Mouse (Mus musculus) C2C12 (cell line): ENCODE measurements at regions not wholly inside any gene's neighbourhood (a gene's known extent, or its start where the extent isn't known, plus 50 kb on each side); places are given as distances from the start of the nearest gene placed in this dataset.

ENCODE experiments used
- H3K27me3 ChIP-seq: one replicate; pipeline ENCODE4 v1.6.1; 2011; ENCODE audit not compliant: control insufficient read depth, insufficient read depth, insufficient read length
- H3K36me3 ChIP-seq: one replicate; pipeline ENCODE4 v1.6.1; 2011; ENCODE audit not compliant: control insufficient read depth, insufficient read depth
- H3K4me3 ChIP-seq: one replicate; pipeline ENCODE4 v1.5.1; 2011; ENCODE audit warnings: mild to moderate bottlenecking, control low read depth; ENCODE audit not compliant: poor library complexity, insufficient read depth, severe bottlenecking
- H3K79me2 ChIP-seq: one replicate; pipeline ENCODE4 v1.6.1; 2011; ENCODE audit not compliant: control insufficient read depth, insufficient read depth
- H3K79me3 ChIP-seq: one replicate; pipeline ENCODE4 v1.6.1; 2011; ENCODE audit warnings: low read depth, control low read depth
- H3ac ChIP-seq: one replicate; pipeline ENCODE3; 2011; ENCODE audit warnings: low read depth; ENCODE audit not compliant: control insufficient read depth, insufficient read length
- CEBPB ChIP-seq: IDR thresholded peaks from one replicate; pipeline ENCODE4 v1.6.1; 2011; ENCODE audit warnings: low read depth, mild to moderate bottlenecking, control low read depth, moderate library complexity
- CTCF ChIP-seq: IDR thresholded peaks from one replicate; pipeline ENCODE4 v1.5.1; 2011; ENCODE audit not compliant: control insufficient read depth, insufficient read depth, insufficient read length
- FOSL1 ChIP-seq: IDR thresholded peaks from one replicate; pipeline ENCODE4 v1.8.0; 2011; ENCODE audit warnings: mild to moderate bottlenecking, low read length; ENCODE audit not compliant: poor library complexity, insufficient read depth, severe bottlenecking
- MAX ChIP-seq: IDR thresholded peaks from one replicate; pipeline ENCODE4 v1.6.1; 2011; ENCODE audit warnings: mild to moderate bottlenecking, control low read depth
- MYOD1 ChIP-seq: IDR thresholded peaks from one replicate; pipeline ENCODE4 v1.6.1; 2011; ENCODE audit warnings: low read depth; ENCODE audit not compliant: control insufficient read depth, insufficient read length
- MYOG ChIP-seq: IDR thresholded peaks from one replicate; pipeline ENCODE4 v1.6.1; 2011; ENCODE audit not compliant: control insufficient read depth, insufficient read length; ENCODE audit errors: extremely low read depth
- USF1 ChIP-seq: IDR thresholded peaks from one replicate; pipeline ENCODE4 v1.6.1; 2011; ENCODE audit warnings: low read depth, mild to moderate bottlenecking, control low read depth, moderate library complexity

DNA sequence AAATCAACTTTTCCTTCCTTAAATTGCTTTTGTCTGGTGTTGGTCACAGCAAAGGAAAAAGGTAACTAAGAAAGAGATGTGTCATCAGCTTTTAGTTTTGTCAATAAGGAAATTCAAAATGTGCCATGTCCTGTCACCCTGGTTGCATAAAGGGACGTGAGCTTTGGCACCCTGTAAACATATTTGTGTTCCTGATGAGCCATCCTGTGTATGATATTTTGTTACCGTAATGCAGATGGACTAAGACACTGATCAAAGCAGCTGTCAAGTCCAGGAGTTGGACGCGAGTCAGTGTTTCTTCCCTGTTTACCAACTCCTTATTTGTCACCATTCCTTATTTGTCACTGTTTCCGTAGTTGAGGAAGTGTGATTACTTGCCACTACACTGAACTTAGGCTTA is 166.3 kb downstream of the Rnd3 start:
- Histone ChIP-seq H3K79me3 (no peaks in the 10 kb centered on the region), H3K79me2 (no peaks in the 10 kb centered on the region), H3K27me3 (no peaks in the 10 kb centered on the region)

DNA sequence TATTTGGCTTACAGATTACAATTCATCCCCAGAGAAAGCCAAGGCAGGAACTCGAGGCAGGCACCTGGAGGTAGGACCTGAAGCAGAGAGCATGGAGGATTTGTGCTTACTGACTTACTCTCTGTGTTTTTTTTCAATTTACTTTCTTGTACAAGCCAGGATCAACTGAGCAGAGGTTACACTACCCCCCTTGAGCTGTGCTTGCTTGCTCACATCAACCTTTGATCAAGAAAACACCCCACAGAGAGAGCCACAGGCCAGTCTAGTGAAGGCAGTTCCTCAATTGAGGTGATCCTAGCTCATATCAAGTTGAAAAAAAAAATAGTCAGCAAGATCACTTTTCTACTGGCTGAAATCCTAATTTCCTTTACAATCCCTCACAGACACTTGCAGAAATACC is 170.6 kb downstream of the Rnd3 start:
- no peaks in the 10 kb centered on the region for H3K27me3 ChIP-seq
- TF ChIP-seq FOSL1 (no peak), MYOG (no peak), MYOD1 (no peak), MAX (no peak), CTCF (no peak), CEBPB (no peak), USF1 (no peak)
- H3ac ChIP-seq: no peak overlapping the region
- H3K4me3 ChIP-seq: no peak overlapping the region
- H3K36me3 ChIP-seq: no peaks in the 10 kb centered on the region
- no peaks in the 10 kb centered on the region for H3K79me2 ChIP-seq
- no peaks in the 10 kb centered on the region for H3K79me3 ChIP-seq

More for the DNA sequence above, 166.3 kb downstream of the Rnd3 start:
- H3K36me3 ChIP-seq: no peaks in the 10 kb centered on the region
- TF ChIP-seq MYOG: no peak
- TF ChIP-seq USF1: no peak
- no peak for TF ChIP-seq CEBPB
- TF ChIP-seq CTCF: no peak
- TF ChIP-seq MYOD1: no peak
- no peak for TF ChIP-seq MAX
- TF ChIP-seq FOSL1: no peak
- H3K4me3 ChIP-seq: no peak overlapping the region
- H3ac ChIP-seq: no peak overlapping the region

DNA sequence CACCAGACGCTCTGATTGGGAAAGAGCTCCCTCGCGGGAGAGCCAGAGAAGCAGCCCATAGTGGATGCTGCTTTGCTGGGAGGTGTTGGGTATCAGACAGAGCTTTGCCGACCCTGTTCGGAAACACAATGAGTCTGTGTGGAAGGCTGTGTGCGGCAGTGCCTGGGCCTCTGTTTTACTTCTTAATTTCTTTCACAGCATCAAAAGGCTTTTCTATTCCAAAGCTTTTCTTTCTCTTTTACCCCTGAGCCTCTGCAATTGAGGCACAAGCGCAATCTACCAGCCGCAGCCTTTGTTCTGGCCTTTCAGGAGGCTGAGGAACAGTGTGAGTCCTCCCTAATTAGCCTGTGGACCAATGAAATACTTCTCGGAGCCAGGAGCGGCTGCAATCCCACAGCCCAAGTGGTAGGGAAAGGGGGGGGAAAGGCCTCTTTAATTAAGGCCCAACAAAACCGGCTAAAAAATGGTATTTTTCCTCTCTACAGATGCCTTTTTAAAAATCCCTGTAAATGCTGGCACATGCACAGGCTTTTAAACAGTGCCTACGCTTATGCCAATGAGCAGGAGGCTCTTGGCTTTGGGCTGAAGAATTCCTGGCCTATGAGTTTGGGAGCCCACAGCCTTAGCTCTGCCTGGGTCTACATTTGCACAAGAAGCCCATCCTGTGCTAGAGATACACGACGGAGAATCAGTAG is 177.6 kb downstream of the Rnd3 start:
- Histone ChIP-seq H3K36me3 (no peaks in the 10 kb centered on the region), H3K79me2 (no peaks in the 10 kb centered on the region), H3K4me3 (no peak overlapping the region), H3ac (no peak overlapping the region), H3K27me3 (no peaks in the 10 kb centered on the region), H3K79me3 (no peaks in the 10 kb centered on the region)
- TF ChIP-seq FOSL1 (no peak), MAX (no peak), CTCF (no peak)

DNA sequence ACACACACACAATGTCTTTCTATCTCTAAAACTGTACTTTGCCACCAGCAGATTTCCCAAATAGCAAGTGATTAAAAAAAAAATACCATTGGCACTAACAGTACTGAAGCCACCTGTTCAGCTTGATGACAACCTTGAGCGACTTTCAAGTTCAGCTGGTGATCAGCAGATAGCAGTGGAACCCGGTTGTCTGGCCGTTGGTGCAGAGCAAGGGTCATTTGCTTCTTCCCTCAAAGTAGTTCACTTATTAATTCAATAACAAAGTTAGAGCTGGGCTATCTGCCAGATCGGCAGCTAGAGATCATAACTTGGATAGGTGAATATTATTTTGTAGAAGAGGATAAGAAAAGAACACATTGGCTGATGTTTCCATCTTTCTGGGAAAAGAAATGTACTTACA is 180.5 kb downstream of the Rnd3 start:
- Histone ChIP-seq H3K27me3 (no peaks in the 10 kb centered on the region), H3K4me3 (no peak overlapping the region), H3K79me3 (no peaks in the 10 kb centered on the region), H3K36me3 (no peaks in the 10 kb centered on the region), H3ac (no peak overlapping the region), H3K79me2 (no peaks in the 10 kb centered on the region)
- TF ChIP-seq CEBPB (no peak), MAX (no peak), FOSL1 (no peak), CTCF (no peak), MYOD1 (no peak), USF1 (no peak)

DNA sequence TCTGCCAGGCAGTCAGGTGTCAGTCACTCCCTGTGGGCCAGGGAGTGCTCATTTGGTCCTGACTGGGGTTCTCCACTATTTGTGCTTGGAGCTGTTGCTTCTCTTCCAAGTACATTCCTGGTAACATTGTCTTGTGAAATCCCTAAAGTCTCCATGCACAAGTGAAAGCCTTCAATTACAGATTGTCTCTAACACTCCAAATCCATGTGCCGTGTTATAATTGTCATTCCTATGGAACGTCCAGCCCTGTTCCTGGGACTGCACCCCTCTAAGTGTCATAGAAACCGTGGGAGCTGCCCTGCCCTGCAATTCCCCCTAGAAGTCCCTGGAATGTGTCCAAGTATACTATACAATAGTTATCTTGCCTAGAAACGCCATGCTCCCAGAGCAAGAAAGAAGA is 181.1 kb downstream of the Rnd3 start:
- no peak for TF ChIP-seq FOSL1
- TF ChIP-seq USF1: no peak
- no peak for TF ChIP-seq MAX
- TF ChIP-seq MYOD1: no peak
- no peak for TF ChIP-seq CTCF
- TF ChIP-seq CEBPB: no peak
- no peak for TF ChIP-seq MYOG
- H3K27me3 ChIP-seq: no peaks in the 10 kb centered on the region
- H3K79me2 ChIP-seq: no peaks in the 10 kb centered on the region
- no peaks in the 10 kb centered on the region for H3K79me3 ChIP-seq
- H3ac ChIP-seq: no peak overlapping the region
- H3K4me3 ChIP-seq: no peak overlapping the region
- no peaks in the 10 kb centered on the region for H3K36me3 ChIP-seq

DNA sequence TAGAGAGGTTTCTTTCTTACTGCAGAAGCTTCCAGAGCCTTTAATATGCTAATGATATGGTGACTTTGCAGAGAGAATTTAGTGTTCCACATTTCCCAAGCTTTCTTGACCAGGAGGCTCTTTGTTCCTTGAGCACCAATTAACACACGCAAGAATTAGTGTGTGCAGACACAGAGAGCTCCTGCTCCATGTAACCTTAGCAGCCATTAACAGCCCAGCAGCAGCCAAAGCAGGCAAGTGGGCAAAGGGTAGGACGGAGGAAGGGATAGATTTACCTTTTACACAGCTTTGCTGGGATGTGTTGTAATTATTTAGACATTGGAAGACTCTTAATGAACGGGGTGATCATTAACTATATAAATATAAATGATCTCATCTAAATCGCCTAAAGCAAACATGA is 181.8 kb downstream of the Rnd3 start:
- Histone ChIP-seq H3K36me3 (no peaks in the 10 kb centered on the region), H3K27me3 (no peaks in the 10 kb centered on the region), H3K4me3 (no peak overlapping the region), H3K79me2 (no peaks in the 10 kb centered on the region), H3ac (no peak overlapping the region), H3K79me3 (no peaks in the 10 kb centered on the region)
- TF ChIP-seq CEBPB (no peak), USF1 (no peak), MYOD1 (no peak), MAX (no peak), CTCF (no peak), MYOG (no peak), FOSL1 (no peak)
